Mouse (Mus musculus) stomach, embryonic 16.5 days (tissue): ENCODE measurements around the gene Btbd2. TPM values are rescaled to one million over a fixed set of nuclear protein-coding genes. Genes with fewer than 3 reads are reported as not detected.

Source experiments
- ATAC-seq: fragments of 200-750 bp; cut with Nextera tagmentation; 2 replicates; pipeline ENCODE4 v1.8.0; 2017; ENCODE audit warnings: moderate number of reproducible peaks, moderate TSS enrichment; ENCODE audit not compliant: insufficient read depth, low FRiP score
- H3K27ac ChIP-seq: fragments of 300-500 bp; sonication (generic); 2 replicates; pipeline ENCODE4 v1.5.1; 2014; ENCODE audit warnings: low read length
- H3K27me3 ChIP-seq: fragments of 300-500 bp; sonication (generic); 2 replicates; pipeline ENCODE4 v1.6.1; 2014; ENCODE audit warnings: low read length, control low read depth, mixed read lengths; ENCODE audit not compliant: control insufficient read depth, insufficient read depth
- H3K36me3 ChIP-seq: fragments of 300-500 bp; sonication (generic); 2 replicates; pipeline ENCODE4 v1.6.1; 2014; ENCODE audit warnings: low read length; ENCODE audit not compliant: control insufficient read depth, insufficient read depth
- H3K4me1 ChIP-seq: fragments of 300-500 bp; sonication (generic); 2 replicates; pipeline ENCODE4 v1.6.1; 2014; ENCODE audit warnings: low read length, control low read depth, mixed read lengths; ENCODE audit not compliant: control insufficient read depth, insufficient read depth
- H3K4me2 ChIP-seq: fragments of 300-500 bp; sonication (generic); 2 replicates; pipeline ENCODE4 v1.6.1; 2014; ENCODE audit warnings: low read depth, low read length, mixed read lengths
- H3K4me3 ChIP-seq: fragments of 300-500 bp; sonication (generic); replicated peaks from 2 replicates; pipeline ENCODE4 v1.5.1; 2014; ENCODE audit warnings: mild to moderate bottlenecking, low read length
- H3K9ac ChIP-seq: fragments of 300-500 bp; sonication (generic); 2 replicates; pipeline ENCODE4 v1.6.1; 2014; ENCODE audit warnings: low read length
- H3K9me3 ChIP-seq: fragments of 300-500 bp; sonication (generic); replicated peaks from 2 replicates; pipeline ENCODE4 v1.6.1; 2016; ENCODE audit warnings: low read length, control low read depth; ENCODE audit not compliant: control insufficient read depth
- WGBS: fragments of 180-500 bp; shearing (Covaris S2); extraction: QIAGEN DNeasy Blood & Tissue Kit; methylation state at CpG from one replicate; pipeline ENCODE4 v1.1.7; 2014; 5-methylcytosine and 5-hydroxymethylcytosine counted together
- polyA plus RNA-seq: library from polyadenylated mRNA; unstranded; fragments of >200 nt; fragmentation: Nextera tagmentation; extraction: Ambion mirVana; gene quantifications from 2 replicates; pipeline ENCODE4 v1.2.1, GENCODE M21; 2015

Gene Btbd2
- polyA plus RNA-seq, 1 experiment from 2014 or later = 12.7 TPM

DNA sequence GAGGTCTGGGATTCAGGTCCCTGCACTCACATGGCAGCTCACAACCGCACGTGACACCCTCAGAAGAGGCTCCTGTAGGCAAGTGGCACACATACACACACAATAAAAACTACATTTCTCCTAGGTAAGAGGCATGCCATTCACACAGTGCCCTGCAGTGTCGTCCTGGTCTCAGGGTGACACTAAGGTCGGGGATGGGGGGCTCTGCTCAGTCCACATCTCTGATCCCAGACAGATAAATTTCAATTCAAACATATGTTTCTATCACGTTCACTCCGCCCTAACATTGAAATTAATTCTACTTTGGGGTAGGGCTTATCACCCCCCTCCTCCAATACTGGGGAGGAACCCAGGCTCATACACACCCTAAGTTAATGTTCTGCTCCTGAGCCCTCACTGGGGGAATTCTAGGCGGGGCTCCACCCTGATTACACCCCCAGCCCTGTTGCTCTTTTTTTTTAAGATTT lies 43.2 kb upstream of the Btbd2 start:
- Histone ChIP-seq H3K27ac (no peak overlapping the region), H3K4me3 (no peak overlapping the region; the same call in 1 of the 2 replicates), H3K4me2 (peak overlapping the region; percentile 48), H3K9me3 (no peaks in the 10 kb centered on the region), H3K36me3 (no peaks in the 10 kb centered on the region), H3K27me3 (no peaks in the 10 kb centered on the region), H3K9ac (no peak overlapping the region), H3K4me1 (peaks cover 34% of the 10 kb centered on the region)
- no peak for ATAC-seq
- WGBS = 72% methylated on average over 7 of the region's 7 CpGs

DNA sequence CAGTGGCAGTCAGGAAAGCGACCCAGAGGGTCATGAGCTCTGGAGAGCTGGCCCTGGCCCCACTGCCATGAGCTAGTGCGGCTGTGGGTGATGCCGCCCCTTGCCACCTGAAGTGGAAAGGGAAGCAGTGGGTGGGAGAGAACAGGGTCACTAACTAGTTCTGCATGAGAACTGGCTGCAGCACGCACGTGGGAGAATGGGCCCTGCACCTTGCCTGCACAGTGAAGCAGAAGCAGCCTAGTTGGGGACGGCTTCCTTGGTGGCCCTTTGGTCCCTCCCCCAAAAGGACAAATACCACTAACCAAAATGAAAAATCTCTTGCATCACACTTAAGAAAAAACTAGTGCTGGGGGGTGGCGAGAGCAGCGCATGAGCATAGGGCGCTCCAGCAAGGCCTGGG lies 41.7 kb upstream of the Btbd2 start:
- peaks cover 31% of the 10 kb centered on the region for H3K4me1 ChIP-seq
- H3K4me2 ChIP-seq = no peak overlapping the region
- H3K9ac ChIP-seq = no peak overlapping the region
- no peak overlapping the region for H3K27ac ChIP-seq
- ATAC-seq = no peak
- H3K4me3 ChIP-seq = no peak overlapping the region
- H3K9me3 ChIP-seq = no peaks in the 10 kb centered on the region
- no peaks in the 10 kb centered on the region for H3K27me3 ChIP-seq
- 89% methylated on average over 9 of the region's 9 CpGs for whole genome bisulfite sequencing
- no peaks in the 10 kb centered on the region for H3K36me3 ChIP-seq

DNA sequence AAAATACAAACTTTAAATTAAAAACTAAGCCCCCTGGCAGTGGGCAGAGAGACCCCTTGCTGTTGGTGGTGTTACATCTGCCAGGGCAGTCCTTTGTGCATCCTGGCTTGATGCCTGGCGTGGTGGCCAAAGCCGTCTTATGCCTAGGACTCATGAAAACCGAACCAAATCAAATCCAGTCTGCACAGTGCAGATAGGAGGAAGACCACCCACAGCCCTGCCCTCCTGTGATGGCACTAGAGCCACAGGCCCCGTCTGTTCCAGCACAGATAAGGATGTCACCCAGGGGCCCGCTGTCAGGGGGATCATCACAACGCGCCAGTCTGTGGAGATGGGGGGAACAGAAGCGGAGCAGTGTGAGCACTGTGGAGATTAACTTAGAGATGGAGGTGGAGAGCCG lies 40.9 kb upstream of the Btbd2 start:
- Histone ChIP-seq H3K9me3 (no peaks in the 10 kb centered on the region), H3K27ac (no peak overlapping the region), H3K27me3 (no peaks in the 10 kb centered on the region), H3K4me2 (no peak overlapping the region), H3K9ac (no peak overlapping the region), H3K4me1 (peaks cover 28% of the 10 kb centered on the region), H3K4me3 (no peak overlapping the region), H3K36me3 (no peaks in the 10 kb centered on the region)
- WGBS = 85% methylated on average over 9 of the region's 9 CpGs
- ATAC-seq = no peak

- Histone ChIP-seq H3K9me3 (no peaks in the 10 kb centered on the region), H3K27ac (no peak overlapping the region), H3K9ac (no peak overlapping the region), H3K4me1 (peaks cover 26% of the 10 kb centered on the region), H3K27me3 (no peaks in the 10 kb centered on the region), H3K4me2 (no peak overlapping the region), H3K4me3 (no peak overlapping the region), H3K36me3 (no peaks in the 10 kb centered on the region)
- no peak for ATAC-seq
- 92% methylated on average over 8 of the region's 8 CpGs for WGBS
Measured at GRCm38 (mm10) chr10:80697393-80697787, 40.5 kb upstream of the Btbd2 start.

- peak overlapping the region; percentile 23; the same call in 1 of the 2 replicates for H3K9ac ChIP-seq
- ATAC-seq = no peak
- WGBS = 57% methylated on average over 11 of the region's 12 CpGs
Measured at GRCm38 (mm10) chr10:80696502-80697392, 39.9 kb upstream of the Btbd2 start.

DNA sequence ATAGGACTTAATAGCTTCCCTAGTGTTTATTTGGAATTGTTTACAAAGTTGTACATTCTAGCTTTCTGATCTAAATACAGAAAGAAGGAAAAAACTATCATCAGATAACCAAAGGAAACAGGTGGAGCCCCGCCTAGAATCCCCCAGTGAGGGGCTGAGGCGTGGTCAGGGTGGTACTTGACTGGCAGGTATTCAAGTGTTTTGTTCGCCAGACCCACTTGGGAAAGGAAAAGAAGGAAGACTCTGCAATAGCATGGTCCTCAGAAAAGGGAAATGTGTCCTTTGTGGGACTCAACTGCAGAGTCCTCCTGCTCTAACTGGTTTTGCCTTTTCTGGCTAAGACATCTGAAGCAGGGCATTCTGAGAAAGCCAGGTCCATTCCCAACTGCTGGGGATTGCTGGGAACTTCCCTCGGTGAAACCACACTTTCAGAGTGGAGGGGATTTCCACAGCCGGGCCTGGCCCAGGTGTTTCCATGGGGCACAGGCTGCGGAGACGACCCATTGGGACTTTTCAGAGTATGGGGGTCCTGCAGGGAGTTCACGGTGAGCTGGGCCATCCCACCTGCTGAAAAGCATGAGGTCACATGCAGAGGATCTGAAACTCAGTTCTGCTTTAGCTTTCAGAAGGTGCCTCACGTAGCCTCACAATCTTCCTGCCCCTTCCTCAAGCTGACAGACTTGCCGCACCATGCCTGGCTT lies 39.1 kb upstream of the Btbd2 start:
- H3K4me2 ChIP-seq = no peak overlapping the region
- H3K36me3 ChIP-seq = no peaks in the 10 kb centered on the region
- 53% methylated on average over 10 of the region's 10 CpGs for WGBS
- ATAC-seq = no peak
- H3K4me3 ChIP-seq = no peak overlapping the region
- no peaks in the 10 kb centered on the region for H3K27me3 ChIP-seq
- no peak overlapping the region for H3K9ac ChIP-seq
- H3K4me1 ChIP-seq = peaks cover 24% of the 10 kb centered on the region
- H3K27ac ChIP-seq = peak overlapping the region; percentile 57
- H3K9me3 ChIP-seq = no peaks in the 10 kb centered on the region

More at GRCm38 (mm10) chr10:80696502-80697392, 39.9 kb upstream of the Btbd2 start:
- H3K27me3 ChIP-seq = no peaks in the 10 kb centered on the region
- H3K4me2 ChIP-seq = 0 out of 2 replicates have a peak overlapping the region, but pooled peaks have one; percentile 3
- H3K4me3 ChIP-seq = no peak overlapping the region
- peaks cover 26% of the 10 kb centered on the region for H3K4me1 ChIP-seq
- no peaks in the 10 kb centered on the region for H3K36me3 ChIP-seq
- H3K27ac ChIP-seq = peak overlapping the region; percentile 57
- H3K9me3 ChIP-seq = no peaks in the 10 kb centered on the region

DNA sequence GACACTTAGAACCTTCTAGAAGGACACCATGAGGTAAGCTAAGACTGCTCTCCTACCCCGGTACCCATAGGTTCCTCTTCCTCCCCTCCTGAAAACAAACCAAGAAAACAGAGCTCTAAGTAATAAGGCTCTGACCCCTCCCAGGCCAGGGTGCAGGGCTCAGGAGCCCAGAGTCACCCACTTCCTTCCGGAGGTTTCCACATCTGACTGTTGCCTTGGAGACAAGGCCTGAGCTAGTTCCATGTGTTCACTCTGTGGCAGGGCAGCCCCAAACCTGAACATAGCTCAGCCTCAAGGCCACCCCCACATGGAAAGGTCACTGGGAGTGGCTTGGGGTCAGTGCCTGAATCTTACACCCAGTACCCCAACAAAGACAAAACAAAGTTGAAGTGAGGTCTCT lies 38.3 kb upstream of the Btbd2 start:
- 59% methylated on average over 2 of the region's 2 CpGs for WGBS
- no peak for ATAC-seq
- peak overlapping the region; percentile 57; the same call in 1 of the 2 replicates for H3K27ac ChIP-seq
- peaks cover 18% of the 10 kb centered on the region for H3K4me1 ChIP-seq
- no peaks in the 10 kb centered on the region for H3K27me3 ChIP-seq
- H3K36me3 ChIP-seq = no peaks in the 10 kb centered on the region
- H3K4me2 ChIP-seq = 0 out of 2 replicates have a peak overlapping the region, but pooled peaks have one; percentile 9
- H3K9ac ChIP-seq = no peak overlapping the region
- H3K4me3 ChIP-seq = no peak overlapping the region
- H3K9me3 ChIP-seq = no peaks in the 10 kb centered on the region

DNA sequence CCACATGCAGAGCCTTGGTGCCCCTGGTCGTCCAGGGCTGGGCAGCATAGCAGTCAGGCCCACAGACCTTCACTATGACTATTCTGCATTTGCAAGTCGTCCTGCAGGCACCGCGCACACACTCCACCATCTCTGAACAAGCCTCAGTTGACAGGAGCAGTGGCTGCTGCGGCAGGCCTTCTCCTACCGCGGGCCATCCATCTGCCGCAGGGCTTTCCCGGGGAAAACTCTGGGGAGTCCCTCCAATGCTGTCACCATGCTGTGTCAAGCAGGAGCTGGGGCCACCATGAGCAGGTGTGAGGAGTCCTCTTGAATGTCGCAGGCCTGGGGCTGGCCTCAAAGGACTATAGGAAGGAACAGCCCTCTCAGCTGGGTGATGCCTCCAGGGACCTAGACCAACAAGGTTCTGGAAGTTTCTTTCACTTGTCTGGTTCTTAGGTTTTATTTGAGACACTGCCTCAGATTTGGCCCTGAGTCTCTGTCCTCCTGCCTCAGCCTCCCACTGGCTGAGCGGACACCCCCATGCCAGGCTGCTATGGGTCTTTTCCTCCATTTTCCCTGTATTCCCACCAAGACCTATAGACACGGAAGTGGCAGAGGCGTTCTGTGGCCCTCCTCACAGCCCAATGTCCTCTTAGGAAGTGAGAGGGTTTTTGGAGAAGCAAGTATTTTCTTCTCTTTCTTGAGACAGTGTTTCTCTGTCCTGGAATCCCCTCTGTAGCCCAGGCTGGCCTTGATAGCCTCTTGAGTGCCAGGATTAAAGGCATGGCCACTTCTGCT lies 37.5 kb upstream of the Btbd2 start:
- H3K27ac ChIP-seq = peak overlapping the region; percentile 57; the same call in 1 of the 2 replicates
- H3K4me3 ChIP-seq = no peak overlapping the region
- no peaks in the 10 kb centered on the region for H3K27me3 ChIP-seq
- ATAC-seq = no peak
- H3K36me3 ChIP-seq = peaks cover 6% of the 10 kb centered on the region; the same call in 1 of the 2 replicates
- peaks cover 18% of the 10 kb centered on the region for H3K4me1 ChIP-seq
- 87% methylated on average over 13 of the region's 13 CpGs for WGBS
- no peak overlapping the region for H3K4me2 ChIP-seq
- H3K9ac ChIP-seq = no peak overlapping the region
- H3K9me3 ChIP-seq = no peaks in the 10 kb centered on the region
